Mouse (Mus musculus): Measurements from ENCODE around the gene Birc7.

Gene Birc7

GRCm38 (mm10) chr2:180967010-180967763 is 38.4 kb downstream of the Birc7 start, which contains the start of gene Arfgap1:
Gene Arfgap1, plus strand, starts transcription at chr2:180967225.
- peak; percentile 97 to 98 for DNase-seq

GRCm38 (mm10) chr2:180981133-180981532 is 52.3 kb downstream of the Birc7 start:
- no peak for DNase-seq
